Mouse (Mus musculus): ENCODE results near the gene Sh3bgrl2.

GRCm38 (mm10) chr9:83664951-83665350 is 116.8 kb downstream of the Sh3bgrl2 start:
- TF ChIP-seq CTCF (IDR thresholded peaks at IDR 0.05; ENCODE audit: control insufficient read depth, insufficient read depth, insufficient replicate concordance, low read depth, low read length) (no peak), POLR2A (IDR thresholded peaks at IDR 0.05; ENCODE audit: control insufficient read depth, low read depth, low read length) (no peak)

Measured in testis, adult 2 months (tissue).